Mouse (Mus musculus) limb, embryonic 12.5 days (tissue): ENCODE measurements at regions not wholly inside any gene's neighbourhood (a gene's known extent, or its start where the extent isn't known, plus 50 kb on each side); places are given as distances from the start of the nearest gene placed in this dataset.

Experiments
- ATAC-seq: fragments of 200-750 bp; cut with Nextera tagmentation; 2 replicates; pipeline ENCODE4 v1.8.0; 2017; ENCODE audit warnings: low read depth, moderate TSS enrichment; ENCODE audit not compliant: insufficient number of reproducible peaks, insufficient read depth, low FRiP score, low TSS enrichment
- H3K27ac ChIP-seq: fragments of 300-500 bp; sonication (generic); 2 replicates; pipeline ENCODE4 v1.5.1; 2016; ENCODE audit warnings: mild to moderate bottlenecking, moderate library complexity
- H3K27me3 ChIP-seq: fragments of 300-500 bp; sonication (generic); 2 replicates; pipeline ENCODE4 v1.6.1; 2016; ENCODE audit warnings: mild to moderate bottlenecking, moderate library complexity
- H3K36me3 ChIP-seq: fragments of 300-500 bp; sonication (generic); 2 replicates; pipeline ENCODE4 v1.6.1; 2016; ENCODE audit warnings: mild to moderate bottlenecking, moderate library complexity
- H3K4me1 ChIP-seq: fragments of 300-500 bp; sonication (generic); replicated peaks from 2 replicates; pipeline ENCODE4 v1.6.1; 2016
- H3K4me2 ChIP-seq: fragments of 300-500 bp; sonication (generic); 2 replicates; pipeline ENCODE4 v1.6.1; 2016; ENCODE audit warnings: mild to moderate bottlenecking, moderate library complexity
- H3K4me3 ChIP-seq: fragments of 300-500 bp; sonication (generic); replicated peaks from 2 replicates; pipeline ENCODE4 v1.5.1; 2016; ENCODE audit warnings: mild to moderate bottlenecking
- H3K9ac ChIP-seq: fragments of 300-500 bp; sonication (generic); replicated peaks from 2 replicates; pipeline ENCODE4 v1.6.1; 2016; ENCODE audit warnings: mild to moderate bottlenecking, moderate library complexity
- H3K9me3 ChIP-seq: fragments of 300-500 bp; sonication (generic); 2 replicates; pipeline ENCODE4 v1.6.1; 2016; ENCODE audit warnings: mild to moderate bottlenecking, moderate library complexity
- WGBS: fragments of 180-500 bp; shearing (Covaris S2); methylation state at CpG from one replicate; pipeline ENCODE4 v1.1.7; 2016; 5-methylcytosine and 5-hydroxymethylcytosine counted together

- peak overlapping the region; percentile 28 for H3K4me3 ChIP-seq
- ATAC-seq = peak; percentile 85
- H3K36me3 ChIP-seq = no peaks in the 10 kb centered on the region
- peaks cover 11% of the 10 kb centered on the region for H3K4me1 ChIP-seq
- H3K9ac ChIP-seq = 0 out of 2 replicates have a peak overlapping the region, but pooled peaks have one; percentile 19
- WGBS = 9% methylated on average over 21 of the region's 21 CpGs
- H3K4me2 ChIP-seq = peak overlapping the region; percentile 51
- H3K27ac ChIP-seq = no peak overlapping the region
- no peaks in the 10 kb centered on the region for H3K27me3 ChIP-seq
- no peaks in the 10 kb centered on the region for H3K9me3 ChIP-seq
Measured at GRCm38 (mm10) chr11:22617204-22617874, 105.5 kb downstream of the Tmem17 start.

- Histone ChIP-seq H3K4me2 (no peak overlapping the region), H3K9me3 (no peaks in the 10 kb centered on the region), H3K27me3 (no peaks in the 10 kb centered on the region), H3K4me3 (no peak overlapping the region), H3K4me1 (peaks cover 10% of the 10 kb centered on the region), H3K9ac (no peak overlapping the region), H3K36me3 (no peaks in the 10 kb centered on the region), H3K27ac (peak overlapping the region; percentile 72)
- ATAC-seq = no peak
- 77% methylated on average over 8 of the region's 8 CpGs for WGBS
Measured at GRCm38 (mm10) chr11:22620912-22621705, 109.2 kb downstream of the Tmem17 start.

GRCm38 (mm10) chr11:22621868-22622267 is 110.0 kb downstream of the Tmem17 start:
- H3K27ac ChIP-seq = peak overlapping the region; percentile 72; the same call in 1 of the 2 replicates
- ATAC-seq = 0 out of 2 replicates have a peak, but pooled peaks have one; percentile 53

GRCm38 (mm10) chr11:22622496-22622997 is 110.7 kb downstream of the Tmem17 start:
- H3K4me1 ChIP-seq = peaks cover 10% of the 10 kb centered on the region
- WGBS = 50% methylated on average over 8 of the region's 8 CpGs
- no peak overlapping the region for H3K4me3 ChIP-seq
- no peak for ATAC-seq
- H3K36me3 ChIP-seq = no peaks in the 10 kb centered on the region
- no peaks in the 10 kb centered on the region for H3K27me3 ChIP-seq
- peak overlapping the region; percentile 41; the same call in 1 of the 2 replicates for H3K27ac ChIP-seq
- no peaks in the 10 kb centered on the region for H3K9me3 ChIP-seq
- H3K4me2 ChIP-seq = no peak overlapping the region
- H3K9ac ChIP-seq = no peak overlapping the region

More at GRCm38 (mm10) chr11:22621868-22622267, 110.0 kb downstream of the Tmem17 start:
- Histone ChIP-seq H3K36me3 (no peaks in the 10 kb centered on the region), H3K9ac (no peak overlapping the region), H3K4me3 (no peak overlapping the region), H3K4me1 (peaks cover 10% of the 10 kb centered on the region), H3K9me3 (no peaks in the 10 kb centered on the region), H3K4me2 (no peak overlapping the region), H3K27me3 (no peaks in the 10 kb centered on the region)
- 47% methylated on average over 6 of the region's 6 CpGs for WGBS

- H3K9ac ChIP-seq = no peak overlapping the region
- no peak overlapping the region for H3K27ac ChIP-seq
- peaks cover 13% of the 10 kb centered on the region for H3K4me1 ChIP-seq
- H3K4me3 ChIP-seq = no peak overlapping the region
- H3K9me3 ChIP-seq = no peaks in the 10 kb centered on the region
- no peaks in the 10 kb centered on the region for H3K36me3 ChIP-seq
- no peaks in the 10 kb centered on the region for H3K27me3 ChIP-seq
- H3K4me2 ChIP-seq = no peak overlapping the region
- 83% methylated on average over 1 of the region's 1 CpGs for WGBS
- no peak for ATAC-seq
Measured at GRCm38 (mm10) chr11:22626407-22626806, 114.5 kb downstream of the Tmem17 start.

GRCm38 (mm10) chr11:22628497-22628896 is 116.6 kb downstream of the Tmem17 start:
- ATAC-seq = no peak
- WGBS = 86% methylated on average over 5 of the region's 5 CpGs
- no peak overlapping the region for H3K9ac ChIP-seq
- H3K27ac ChIP-seq = no peak overlapping the region
- no peak overlapping the region for H3K4me3 ChIP-seq
- no peaks in the 10 kb centered on the region for H3K9me3 ChIP-seq
- H3K36me3 ChIP-seq = no peaks in the 10 kb centered on the region
- no peak overlapping the region for H3K4me2 ChIP-seq
- H3K4me1 ChIP-seq = peaks cover 9% of the 10 kb centered on the region
- no peaks in the 10 kb centered on the region for H3K27me3 ChIP-seq

- Histone ChIP-seq H3K27ac (0 out of 2 replicates have a peak overlapping the region, but pooled peaks have one; percentile 66), H3K36me3 (no peaks in the 10 kb centered on the region), H3K4me1 (peaks cover 9% of the 10 kb centered on the region), H3K9ac (peak overlapping the region; percentile 50; the same call in 1 of the 2 replicates), H3K9me3 (no peaks in the 10 kb centered on the region), H3K27me3 (no peaks in the 10 kb centered on the region), H3K4me2 (peak overlapping the region; percentile 49), H3K4me3 (no peak overlapping the region)
- WGBS = 70% methylated on average over 5 of the region's 5 CpGs
- no peak for ATAC-seq
Measured at GRCm38 (mm10) chr11:22628979-22629378, 117.1 kb downstream of the Tmem17 start.

- no peaks in the 10 kb centered on the region for H3K27me3 ChIP-seq
- H3K4me3 ChIP-seq = peak overlapping the region; percentile 28
- H3K9me3 ChIP-seq = no peaks in the 10 kb centered on the region
- peak overlapping the region; percentile 49 for H3K4me2 ChIP-seq
- no peaks in the 10 kb centered on the region for H3K36me3 ChIP-seq
- H3K27ac ChIP-seq = peak overlapping the region; percentile 66
- H3K9ac ChIP-seq = peak overlapping the region; percentile 50
- peaks cover 9% of the 10 kb centered on the region for H3K4me1 ChIP-seq
- WGBS = 12% methylated on average over 13 of the region's 13 CpGs
- peak; percentile 23; the same call in 1 of the 2 replicates for ATAC-seq
Measured at GRCm38 (mm10) chr11:22629581-22629980, 117.7 kb downstream of the Tmem17 start.

GRCm38 (mm10) chr11:22629991-22630390 is 118.1 kb downstream of the Tmem17 start:
- Histone ChIP-seq H3K27me3 (no peaks in the 10 kb centered on the region), H3K4me3 (peak overlapping the region; percentile 28), H3K9me3 (no peaks in the 10 kb centered on the region), H3K4me1 (peaks cover 9% of the 10 kb centered on the region), H3K4me2 (peak overlapping the region; percentile 49), H3K36me3 (no peaks in the 10 kb centered on the region), H3K27ac (peak overlapping the region; percentile 66; the same call in 1 of the 2 replicates), H3K9ac (peak overlapping the region; percentile 50)
- no peak for ATAC-seq
- WGBS = 58% methylated on average over 4 of the region's 4 CpGs

GRCm38 (mm10) chr11:22630982-22631381 is 119.1 kb downstream of the Tmem17 start:
- Histone ChIP-seq H3K4me1 (peaks cover 9% of the 10 kb centered on the region), H3K27ac (no peak overlapping the region), H3K4me2 (no peak overlapping the region), H3K27me3 (no peaks in the 10 kb centered on the region), H3K36me3 (no peaks in the 10 kb centered on the region), H3K4me3 (no peak overlapping the region), H3K9me3 (no peaks in the 10 kb centered on the region), H3K9ac (no peak overlapping the region)
- WGBS = 80% methylated on average over 5 of the region's 5 CpGs
- no peak for ATAC-seq
